Mouse (Mus musculus): ENCODE measurements around the gene Ms4a12. TPM values are rescaled to one million over a fixed set of nuclear protein-coding genes. Genes with fewer than 3 reads are reported as not detected.
"Not testable (repeated sequence)": the region's sequence is repeated elsewhere in the genome, so short reads cannot be mapped to it uniquely, and the experiment has no call there.

The Ms4a12 gene
- total RNA-seq (2021), result not detected
- long read RNA-seq, experiment 1, result 0 reads
- long read RNA-seq, experiment 2, result 0 reads

- TF ChIP-seq CTCF (conservative IDR thresholded peaks at IDR 0.05), result no peak
- no peak for DNase-seq (ENCODE audit: low spot score in 2 of 2)
- no peak within 1 kb of the TSS for H3K27ac ChIP-seq
- H3K4me3 ChIP-seq, result no peak within 1 kb of the TSS
These were observed at the start of gene Ms4a12 for GRCm38 (mm10) chr19:11232348-11232747. Gene Ms4a12 (minus strand): TSS chr19:11232448.

GRCm38 (mm10) chr19:11280223-11280622, 48.0 kb upstream of the Ms4a12 start:
- no peak overlapping the region for H3K27ac ChIP-seq
- no peak for TF ChIP-seq CTCF (conservative IDR thresholded peaks at IDR 0.05)
- H3K4me3 ChIP-seq, result no peak overlapping the region
- no peak for DNase-seq (ENCODE audit: low spot score in 2 of 2)

- no peak overlapping the region for H3K27ac ChIP-seq
- DNase-seq (ENCODE audit: low spot score in 2 of 2), result no peak
- H3K4me3 ChIP-seq, result no peak overlapping the region
- TF ChIP-seq CTCF (conservative IDR thresholded peaks at IDR 0.05), result no peak
These were observed 44.2 kb upstream of the Ms4a12 start for GRCm38 (mm10) chr19:11276431-11276830.

GRCm38 (mm10) chr19:11266956-11267355, 34.7 kb upstream of the Ms4a12 start:
- TF ChIP-seq CTCF (conservative IDR thresholded peaks at IDR 0.05), result no peak

GRCm38 (mm10) chr19:11266052-11266845, 34.0 kb upstream of the Ms4a12 start, which contains the start of gene Ms4a1:
Gene Ms4a1 (minus strand): TSS chr19:11266241.
- TF ChIP-seq CTCF (conservative IDR thresholded peaks at IDR 0.05), result no peak
- H3K4me3 ChIP-seq, result no peak within 1 kb of the TSS
- no peak for DNase-seq (ENCODE audit: low spot score in 2 of 2)
- H3K27ac ChIP-seq, result no peak within 1 kb of the TSS

More at GRCm38 (mm10) chr19:11266956-11267355, 34.7 kb upstream of the Ms4a12 start:
- no peak overlapping the region for H3K4me3 ChIP-seq
- H3K27ac ChIP-seq, result no peak overlapping the region
- DNase-seq (ENCODE audit: low spot score in 2 of 2), result no peak

GRCm38 (mm10) chr19:11264602-11265185, 32.4 kb upstream of the Ms4a12 start:
- DNase-seq (ENCODE audit: low spot score in 2 of 2), result no peak
- Histone ChIP-seq H3K4me3 (no peak overlapping the region), H3K27ac (no peak overlapping the region)
- TF ChIP-seq CTCF (conservative IDR thresholded peaks at IDR 0.05), result no peak

- no peak for DNase-seq (ENCODE audit: low spot score in 2 of 2)
- no peak overlapping the region for H3K27ac ChIP-seq
- H3K4me3 ChIP-seq, result no peak overlapping the region
- TF ChIP-seq CTCF (conservative IDR thresholded peaks at IDR 0.05), result no peak
These were observed 31.3 kb upstream of the Ms4a12 start for GRCm38 (mm10) chr19:11263549-11263948.

GRCm38 (mm10) chr19:11262932-11263331, 30.7 kb upstream of the Ms4a12 start:
- DNase-seq (ENCODE audit: low spot score in 2 of 2); H3K27ac ChIP-seq; H3K4me3 ChIP-seq: not testable (repeated sequence)

GRCm38 (mm10) chr19:11261522-11261921, 29.3 kb upstream of the Ms4a12 start:
- DNase-seq (ENCODE audit: low spot score in 2 of 2), result no peak
- Histone ChIP-seq H3K4me3 (no peak overlapping the region), H3K27ac (no peak overlapping the region)
- TF ChIP-seq CTCF (conservative IDR thresholded peaks at IDR 0.05), result no peak

GRCm38 (mm10) chr19:11244230-11244629, 12.0 kb upstream of the Ms4a12 start:
- Histone ChIP-seq H3K4me3 (no peak overlapping the region), H3K27ac (no peak overlapping the region)
- DNase-seq (ENCODE audit: low spot score in 2 of 2), result no peak
- no peak for TF ChIP-seq CTCF (conservative IDR thresholded peaks at IDR 0.05)

- TF ChIP-seq CTCF (conservative IDR thresholded peaks at IDR 0.05), result no peak
These were observed 10.3 kb upstream of the Ms4a12 start for GRCm38 (mm10) chr19:11242560-11242959.

GRCm38 (mm10) chr19:11235820-11236219, 3.6 kb upstream of the Ms4a12 start:
- no peak for DNase-seq (ENCODE audit: low spot score in 2 of 2)
- no peak for TF ChIP-seq CTCF (conservative IDR thresholded peaks at IDR 0.05)

More at GRCm38 (mm10) chr19:11242560-11242959, 10.3 kb upstream of the Ms4a12 start:
- no peak for DNase-seq (ENCODE audit: low spot score in 2 of 2)
- Histone ChIP-seq H3K4me3 (no peak overlapping the region), H3K27ac (no peak overlapping the region)

GRCm38 (mm10) chr19:11234921-11235735, 2.9 kb upstream of the Ms4a12 start:
- H3K4me3 ChIP-seq, result no peak overlapping the region
- DNase-seq (ENCODE audit: low spot score in 2 of 2), result no peak
- no peak overlapping the region for H3K27ac ChIP-seq
- no peak for TF ChIP-seq CTCF (conservative IDR thresholded peaks at IDR 0.05)

More at GRCm38 (mm10) chr19:11235820-11236219, 3.6 kb upstream of the Ms4a12 start:
- Histone ChIP-seq H3K27ac (no peak overlapping the region), H3K4me3 (no peak overlapping the region)
